Mouse (Mus musculus) MEL (cell line): ENCODE measurements around the gene Calm4. TPM values are rescaled to one million over a fixed set of nuclear protein-coding genes. Genes with fewer than 3 reads are reported as not detected.

Experiments used
- DNase-seq: peaks from one replicate; pipeline ENCODE4 v3.0.0; 2011; ENCODE audit warnings: low read depth, low spot score
- H3K27ac ChIP-seq: 2 replicates; pipeline ENCODE4 v1.5.1; 2012; ENCODE audit warnings: low read depth, mild to moderate bottlenecking, control low read depth, low read length, moderate library complexity; ENCODE audit not compliant: control insufficient read depth
- H3K27me3 ChIP-seq, 2 experiments: fragments of 150-350 bp in 1 of 2; sonication (generic) in 1 of 2; 2 replicates each; pipeline ENCODE4 v1.6.1; 2012; ENCODE audit warnings: low read length in 2 of 2, mild to moderate bottlenecking in 2 of 2, improper control_type of control experiment in 1 of 2, moderate library complexity in 1 of 2; ENCODE audit not compliant: insufficient read depth in 2 of 2, control insufficient read depth in 1 of 2
- H3K36me3 ChIP-seq, 2 experiments: 2 replicates each; pipeline ENCODE4 v1.6.1; 2012 to 2014; ENCODE audit warnings: low read length in 2 of 2, improper control_type of control experiment in 1 of 2, inconsistent platforms in 1 of 2, mild to moderate bottlenecking in 1 of 2; ENCODE audit not compliant: insufficient read depth in 2 of 2, control insufficient read depth in 1 of 2
- H3K4me1 ChIP-seq, 2 experiments: fragments of 150-350 bp in 1 of 2; sonication (generic) in 1 of 2; 2 replicates each; pipeline ENCODE4 v1.6.1; 2012; ENCODE audit warnings: low read length in 2 of 2, improper control_type of control experiment in 1 of 2, mild to moderate bottlenecking in 1 of 2; ENCODE audit not compliant: insufficient read depth in 2 of 2, control insufficient read depth in 1 of 2
- H3K4me3 ChIP-seq, 2 experiments: fragments of 150-350 bp in 1 of 2; sonication (generic) in 1 of 2; 2 replicates each; pipeline ENCODE4 v1.5.1; 2012; ENCODE audit warnings: low read depth in 2 of 2, low read length in 2 of 2, mild to moderate bottlenecking in 2 of 2, moderate library complexity in 2 of 2, control low read depth in 1 of 2, improper control_type of control experiment in 1 of 2; ENCODE audit not compliant: control insufficient read depth in 1 of 2, insufficient read depth in 1 of 2
- H3K79me2 ChIP-seq: 2 replicates; pipeline ENCODE4 v1.6.1; 2012; ENCODE audit warnings: mild to moderate bottlenecking, low read length, moderate library complexity; ENCODE audit not compliant: control insufficient read depth, poor library complexity, insufficient read depth
- H3K9ac ChIP-seq: 2 replicates; pipeline ENCODE4 v1.6.1; 2012; ENCODE audit warnings: low read depth, mild to moderate bottlenecking, control low read depth, low read length, moderate library complexity; ENCODE audit not compliant: control insufficient read depth, poor library complexity, severe bottlenecking
- H3K9me3 ChIP-seq: fragments of 150-350 bp; sonication (generic); replicated peaks from 2 replicates; pipeline ENCODE4 v1.6.1; 2012; ENCODE audit warnings: mild to moderate bottlenecking, low read length, improper control_type of control experiment, moderate library complexity; ENCODE audit not compliant: insufficient read depth
- CHD2 ChIP-seq: IDR thresholded peaks from 2 replicates; pipeline ENCODE4 v1.6.1; 2011; ENCODE audit warnings: low read length, improper control_type of control experiment
- GATA1 ChIP-seq: IDR thresholded peaks from 2 replicates; pipeline ENCODE4 v1.6.1; 2011; ENCODE audit warnings: low read depth, low read length, improper control_type of control experiment
- KAT2A ChIP-seq: conservative IDR thresholded peaks from 2 replicates; pipeline ENCODE4 v1.6.1; 2012; ENCODE audit warnings: low read depth, low read length, improper control_type of control experiment, inconsistent platforms
- MAFK ChIP-seq: IDR thresholded peaks from 2 replicates; pipeline ENCODE4 v1.6.1; 2011; ENCODE audit warnings: low read depth, mild to moderate bottlenecking, low read length, improper control_type of control experiment, borderline replicate concordance
- MAX ChIP-seq: IDR thresholded peaks from 2 replicates; pipeline ENCODE4 v1.6.1; 2011; ENCODE audit warnings: low read length, improper control_type of control experiment
- MEF2A ChIP-seq: IDR thresholded peaks from 2 replicates; pipeline ENCODE4 v1.6.1; 2014; ENCODE audit warnings: low read depth, mild to moderate bottlenecking, inconsistent platforms, low read length, improper control_type of control experiment; ENCODE audit not compliant: poor library complexity, insufficient replicate concordance, severe bottlenecking; ENCODE audit errors: extremely low read depth
- MYC ChIP-seq: IDR thresholded peaks from 2 replicates; pipeline ENCODE4 v1.6.1; 2011; ENCODE audit warnings: low read depth, mild to moderate bottlenecking, low read length, improper control_type of control experiment, moderate library complexity
- POLR2AphosphoS5 ChIP-seq: IDR thresholded peaks from 2 replicates; pipeline ENCODE4 v1.6.1; 2012; ENCODE audit warnings: low read depth, borderline replicate concordance, mild to moderate bottlenecking, inconsistent platforms, low read length, moderate library complexity, mixed read lengths
- UBTF ChIP-seq: IDR thresholded peaks from 2 replicates; pipeline ENCODE4 v1.6.1; 2012; ENCODE audit warnings: low read depth, mild to moderate bottlenecking, inconsistent platforms, low read length, improper control_type of control experiment, moderate library complexity, borderline replicate concordance; ENCODE audit not compliant: insufficient read depth
- ZC3H11A ChIP-seq: IDR thresholded peaks from 2 replicates; pipeline ENCODE4 v1.6.1; 2012; ENCODE audit warnings: low read depth, mild to moderate bottlenecking, inconsistent platforms, low read length, improper control_type of control experiment
- ZKSCAN1 ChIP-seq: IDR thresholded peaks from 2 replicates; pipeline ENCODE4 v1.6.1; 2012; ENCODE audit warnings: low read depth, mild to moderate bottlenecking, inconsistent platforms, low read length, improper control_type of control experiment, moderate library complexity
- polyA plus RNA-seq, 2 experiments: library from polyadenylated mRNA; stranded (reverse) in 1 of 2; unstranded in 1 of 2; fragments of >175 nt in 1 of 2; fragments of >200 nt in 1 of 2; gene quantifications; 2 replicates each; pipeline versions ENCODE4 v1.2.1 to v1.2.4; 2012; ENCODE audit warnings: low replicate concordance in 2 of 2, low read depth in 1 of 2; ENCODE audit not compliant: insufficient read length in 2 of 2, insufficient read depth in 1 of 2, missing spikeins in 1 of 2
- total RNA-seq: library from RNA; depleted of rRNA; stranded (reverse); fragments of 300-350 nt; gene quantifications from 2 replicates; pipeline ENCODE4 v1.2.3, GENCODE M21; 2012

Calm4 gene
- total and polyA plus RNA-seq, 3 experiments: not detected

DNA sequence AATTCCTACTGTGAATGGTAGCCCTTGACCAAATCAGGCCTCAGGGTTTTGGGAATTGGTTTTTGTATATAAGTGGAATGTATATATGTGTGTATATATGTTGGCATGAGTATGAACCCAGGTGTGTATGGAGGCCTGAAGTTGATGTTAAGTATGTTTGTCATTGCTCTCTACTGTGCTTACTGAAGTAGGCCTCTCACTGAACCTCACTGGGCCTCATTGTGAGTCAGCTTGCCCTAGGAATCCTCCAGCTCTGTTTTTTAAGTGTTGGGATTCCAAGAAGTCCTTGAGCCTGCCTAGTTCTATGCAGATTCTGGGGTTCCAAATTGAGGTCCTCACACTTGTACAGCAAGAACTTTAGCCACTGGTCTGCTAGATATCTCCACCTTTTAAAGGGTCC, 32.3 kb downstream of the Calm4 start:
- H3K9ac ChIP-seq: no peak overlapping the region
- no peak overlapping the region for H3K27ac ChIP-seq
- no peak for TF ChIP-seq ZKSCAN1
- TF ChIP-seq, all 39 proteins: peak for 0
- peaks cover 0 to 32% of the 10 kb centered on the region in 2 experiments; a peak in 2 of 4 replicates for H3K36me3 ChIP-seq
- H3K4me3 ChIP-seq: no peak overlapping the region
- peaks cover 11 to 35% of the 10 kb centered on the region in 2 experiments for H3K4me1 ChIP-seq
- H3K79me2 ChIP-seq: no peaks in the 10 kb centered on the region; the same call in 1 of the 2 replicates
- H3K9me3 ChIP-seq: no peaks in the 10 kb centered on the region
- no peak for DNase-seq
- H3K27me3 ChIP-seq: no peaks in the 10 kb centered on the region

DNA sequence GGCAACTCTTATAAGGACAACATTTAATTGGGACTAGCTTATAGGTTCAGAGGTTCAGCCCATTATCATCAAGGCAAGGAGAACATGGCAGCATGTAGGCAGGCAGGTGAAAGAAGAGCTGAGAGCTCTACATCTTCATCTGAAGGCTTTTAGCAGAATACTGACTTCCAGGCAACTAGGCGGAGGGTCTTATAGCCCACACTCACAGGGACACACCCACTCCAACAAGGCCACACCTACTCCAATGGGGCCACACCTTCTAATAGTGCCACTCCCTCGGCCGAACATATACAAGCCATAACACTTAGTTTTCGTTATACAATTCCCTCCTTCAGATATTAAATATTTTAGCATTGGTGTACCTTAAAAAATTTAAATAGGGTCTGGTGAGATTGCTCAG, 35.3 kb downstream of the Calm4 start:
- Histone ChIP-seq H3K79me2 (no peaks in the 10 kb centered on the region), H3K4me1 (peaks cover 9 to 23% of the 10 kb centered on the region in 2 experiments), H3K4me3 (no peak overlapping the region), H3K36me3 (peaks cover 0 to 25% of the 10 kb centered on the region in 2 experiments; a peak in 2 of 4 replicates), H3K9ac (no peak overlapping the region)
- DNase-seq: no peak
- TF ChIP-seq CHD2: no peak
- no peak for TF ChIP-seq MAX
- no peak for TF ChIP-seq UBTF
- TF ChIP-seq KAT2A: no peak
- no peak for TF ChIP-seq GATA1
- TF ChIP-seq POLR2AphosphoS5: no peak
- no peak for TF ChIP-seq MAFK
- TF ChIP-seq MEF2A: no peak
- no peak for TF ChIP-seq MYC
- TF ChIP-seq, all 39 proteins: peak for 0
- Histone ChIP-seq H3K27ac (no peak overlapping the region), H3K9me3 (no peaks in the 10 kb centered on the region), H3K27me3 (no peaks in the 10 kb centered on the region)

DNA sequence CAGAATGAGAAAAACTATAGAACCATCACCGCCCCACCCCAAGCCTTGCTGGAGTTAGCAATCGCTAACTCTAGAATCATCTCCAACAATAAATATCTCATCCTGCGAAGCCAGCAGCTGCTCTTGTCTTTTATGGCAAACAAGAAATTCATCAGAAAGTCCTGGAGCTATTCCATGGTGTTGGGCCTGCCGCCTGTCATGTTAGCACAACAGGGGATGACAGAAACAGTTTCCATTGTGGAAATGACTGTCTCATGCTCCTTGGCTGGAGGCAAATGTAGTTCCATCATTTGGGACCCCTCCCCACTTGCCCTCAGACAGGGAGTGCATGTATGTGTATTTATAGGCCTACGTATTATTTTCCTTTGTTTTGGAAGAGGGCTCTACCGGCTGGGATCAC, 38.9 kb downstream of the Calm4 start:
- peaks cover 3 to 5% of the 10 kb centered on the region in 2 experiments; a peak in 2 of 4 replicates for H3K4me1 ChIP-seq
- no peaks in the 10 kb centered on the region for H3K27me3 ChIP-seq
- H3K79me2 ChIP-seq: no peaks in the 10 kb centered on the region
- TF ChIP-seq UBTF: no peak
- TF ChIP-seq ZC3H11A: no peak
- no peak for TF ChIP-seq KAT2A
- H3K9ac ChIP-seq: no peak overlapping the region
- no peak overlapping the region for H3K27ac ChIP-seq
- H3K9me3 ChIP-seq: no peaks in the 10 kb centered on the region
- H3K4me3 ChIP-seq: no peak overlapping the region
- DNase-seq: no peak
- peaks cover 0 to 6% of the 10 kb centered on the region in 2 experiments; a peak in 2 of 4 replicates for H3K36me3 ChIP-seq
